Mouse (Mus musculus) monocyte, adult 2 months (primary cell): ENCODE measurements around the gene Mysm1.

Experiments
- DNase-seq, 2 experiments: peaks; one replicate each; pipeline ENCODE4 v3.0.0; 2022; ENCODE audit warnings: low spot score in 2 of 2, low read depth in 1 of 2

The Mysm1 gene

DNA sequence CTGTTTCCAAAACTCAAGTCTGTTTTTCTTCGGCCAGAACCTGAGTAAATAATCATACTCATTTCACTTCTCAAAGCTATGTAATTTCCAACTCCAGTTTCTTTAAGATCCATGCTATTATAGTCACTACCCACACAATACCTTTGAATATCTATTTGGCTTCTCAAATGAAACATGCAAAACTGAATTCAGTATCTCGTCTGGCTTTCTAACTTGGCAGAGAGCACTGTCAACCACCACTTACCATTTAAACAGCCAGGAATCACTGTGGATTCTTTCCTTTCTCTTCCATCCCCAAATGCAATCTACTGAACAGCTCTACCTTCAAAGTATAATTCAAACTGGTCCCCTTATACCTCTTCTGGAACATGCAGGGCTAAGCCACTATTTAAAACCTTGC, 5.6 kb downstream of the Mysm1 start:
- no peak for DNase-seq

DNA sequence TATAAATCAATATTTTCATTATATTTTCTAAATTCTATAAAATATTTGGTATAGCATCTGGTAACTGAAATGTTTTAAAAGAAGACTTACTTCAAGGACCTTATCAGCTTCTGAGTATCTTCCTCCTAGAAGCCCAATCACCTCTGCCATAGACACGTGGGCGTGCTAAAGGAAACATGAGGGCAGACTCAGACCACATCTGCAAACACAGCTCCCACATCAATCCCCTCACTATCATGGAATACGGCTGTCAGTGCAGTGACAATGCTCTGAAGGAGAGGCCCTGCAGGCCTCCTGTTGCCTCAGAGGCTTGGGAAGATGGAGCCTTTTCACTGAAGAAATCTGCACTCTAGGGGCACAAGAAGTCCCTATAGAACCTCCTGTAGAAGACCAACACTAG, 26.1 kb downstream of the Mysm1 start:
- no peak for DNase-seq

DNA sequence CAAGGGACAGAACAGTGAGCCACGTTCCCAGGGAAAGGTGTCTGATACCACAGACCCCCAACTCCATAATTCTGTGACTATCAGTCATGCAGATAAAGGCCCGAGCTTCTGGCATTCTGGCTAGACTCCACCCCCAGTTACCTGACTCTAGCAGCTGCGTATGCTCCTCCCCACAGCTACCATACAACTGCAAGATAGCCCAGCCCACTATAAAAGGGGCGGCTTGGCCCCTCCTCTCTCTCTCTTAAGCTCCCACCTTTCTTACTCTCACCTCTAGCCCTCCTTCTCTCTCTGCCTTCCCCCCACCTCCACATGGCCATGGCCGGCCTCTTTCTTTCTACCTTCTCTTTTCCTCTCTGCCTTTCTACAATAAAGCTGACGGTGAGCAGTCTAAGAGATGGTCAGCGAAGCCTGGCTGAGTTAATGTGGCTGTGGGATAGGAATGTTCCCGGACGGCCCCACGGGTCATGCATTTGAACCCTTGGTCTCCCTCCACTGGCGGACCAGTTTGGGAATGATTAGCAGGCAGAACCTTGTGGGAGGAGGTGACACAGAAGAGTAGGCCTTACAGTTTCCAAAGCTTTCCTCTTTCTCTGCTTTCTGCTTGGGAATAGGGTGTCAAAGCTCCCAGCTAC, 37.6 kb downstream of the Mysm1 start:
- no peak for DNase-seq

DNA sequence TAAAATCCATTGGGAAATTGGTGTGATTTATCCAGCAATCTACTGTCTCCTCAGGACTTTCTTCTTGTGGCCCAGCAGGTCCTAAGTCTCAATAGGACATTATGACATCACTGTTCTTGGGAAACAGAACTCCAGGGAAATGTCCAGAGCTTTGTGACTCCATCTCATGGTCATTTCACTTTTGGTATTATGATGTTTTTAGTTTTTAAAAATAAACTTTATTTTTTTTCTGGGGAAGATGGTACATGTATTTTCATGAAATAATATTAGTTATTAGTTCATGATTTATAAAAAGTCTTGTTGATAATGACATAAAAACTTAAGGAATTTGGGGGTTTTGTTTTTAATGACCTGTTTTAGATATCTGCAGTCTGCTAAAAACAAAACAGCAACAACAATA, 50.2 kb downstream of the Mysm1 start, which contains the start of gene Eqtn:
TSS of gene Eqtn (minus strand) at position 101 of the 400 bp plus-strand sequence.
- DNase-seq, result no peak

DNA sequence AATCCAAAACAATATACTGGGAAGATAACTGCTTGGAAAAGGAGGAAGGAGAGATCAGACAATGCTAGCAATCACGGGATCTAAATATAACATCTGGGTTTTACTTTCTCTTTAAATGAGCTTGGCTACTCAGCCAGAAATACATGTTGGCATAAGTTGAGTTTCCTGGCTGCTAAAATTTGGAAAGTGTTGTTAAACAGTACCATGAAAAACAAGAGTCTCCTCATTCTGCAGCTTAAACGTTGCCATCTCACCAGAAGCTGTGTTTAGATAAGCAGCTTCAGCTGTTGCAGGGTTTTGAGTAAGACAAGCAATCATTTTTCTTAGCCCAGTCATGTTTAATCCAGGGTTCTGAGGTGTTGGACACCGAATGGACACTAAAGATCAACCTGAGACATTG, 77.1 kb downstream of the Mysm1 start:
- DNase-seq, result no peak

DNA sequence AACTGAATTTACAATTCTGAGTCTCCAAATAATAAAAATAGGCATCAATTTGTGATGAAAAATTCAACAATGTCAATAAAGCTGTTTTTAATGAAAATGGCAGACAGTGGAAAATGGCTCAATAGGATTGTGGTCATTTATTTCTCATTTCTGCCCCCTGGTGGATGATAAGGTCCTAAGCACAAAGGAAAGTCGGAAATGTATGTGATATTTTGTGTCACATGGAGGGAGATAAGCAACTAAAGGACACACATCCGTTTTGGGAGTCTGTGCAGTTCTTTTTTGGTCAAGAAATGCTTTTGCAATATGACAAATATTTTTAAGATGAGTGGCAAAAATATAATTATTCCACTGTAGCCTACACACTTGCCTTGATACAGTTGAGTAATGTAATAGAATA, 78.2 kb downstream of the Mysm1 start:
- DNase-seq, result no peak
